Mouse (Mus musculus) urinary bladder, adult 2 months (tissue): Measurements from ENCODE around the gene Rassf7. TPM values are rescaled to one million over a fixed set of nuclear protein-coding genes. Genes with fewer than 3 reads are reported as not detected.
A peak's percentile ranks its signal among the peaks of the same experiment; 100 is the strongest.
"Not testable (repeated sequence)": the region's sequence is repeated elsewhere in the genome, so short reads cannot be mapped to it uniquely, and the experiment has no call there.

ENCODE experiments used
- DNase-seq: peaks from one replicate; pipeline ENCODE4 v3.0.0; 2022; ENCODE audit warnings: low spot score
- polyA plus RNA-seq: library from polyadenylated mRNA; depleted of rRNA; stranded (reverse); fragments of >200 nt; gene quantifications from 2 replicates; pipeline ENCODE4 v1.2.3, GENCODE M21; 2012; rRNA removed

Rassf7 gene
- polyA plus RNA-seq, 1 experiment: 157 TPM

DNA sequence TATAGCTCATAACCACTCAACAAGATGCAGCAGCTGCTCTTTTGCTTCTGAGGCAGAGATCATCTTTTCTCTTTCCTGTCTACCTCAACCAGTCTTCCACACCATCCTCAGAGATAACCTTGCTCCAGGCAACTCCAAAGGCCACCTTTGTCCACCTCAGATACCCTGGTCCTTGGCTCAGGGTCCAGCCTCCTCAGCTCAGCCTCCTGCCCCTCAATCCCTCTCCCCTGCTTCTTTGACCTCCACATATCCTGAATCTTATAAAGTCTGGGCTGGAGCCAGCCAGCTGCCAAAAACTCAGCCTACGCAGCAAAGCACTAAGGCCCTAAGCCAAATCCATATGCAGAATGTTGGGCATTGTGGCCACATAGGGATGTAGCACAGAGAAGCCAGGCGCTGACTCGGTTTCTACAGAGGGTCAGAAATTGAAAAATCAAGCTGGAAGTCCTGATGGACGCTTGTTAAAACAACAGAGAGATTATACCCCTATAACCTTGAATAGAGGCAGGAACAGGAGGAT lies 7.1 kb downstream of the Rassf7 start:
- DNase-seq: no peak

GRCm38 (mm10) chr7:141226535-141226934 lies 10.9 kb downstream of the Rassf7 start:
- DNase-seq: no peak

- no peak for DNase-seq
These were observed 12.1 kb downstream of the Rassf7 start for GRCm38 (mm10) chr7:141227796-141228195.

- DNase-seq: peak; percentile 92
These were observed 12.8 kb downstream of the Rassf7 start, which contains the start of gene Phrf1 for GRCm38 (mm10) chr7:141228279-141229067. Gene Phrf1 (plus strand): TSS chr7:141228784.

DNA sequence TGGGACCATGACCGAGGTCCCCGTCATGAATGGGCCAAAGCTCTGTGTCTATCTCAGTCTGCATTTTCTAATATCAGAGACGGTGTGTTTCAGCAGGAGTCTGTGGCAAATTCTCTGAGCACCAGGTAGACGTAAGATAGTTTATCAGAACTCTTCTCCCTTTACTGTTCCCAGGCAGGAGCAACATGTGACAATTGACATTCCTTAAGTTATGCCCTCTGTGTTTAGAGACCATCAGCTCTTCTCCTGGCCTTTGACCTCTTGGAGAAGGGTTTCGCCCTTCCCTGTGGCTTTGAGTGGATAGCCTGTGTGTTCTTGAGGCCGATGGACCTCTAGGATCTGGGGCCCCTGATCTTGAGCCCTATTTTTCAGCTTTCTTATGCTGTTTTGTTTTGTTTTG lies 14.0 kb downstream of the Rassf7 start:
- no peak for DNase-seq

DNA sequence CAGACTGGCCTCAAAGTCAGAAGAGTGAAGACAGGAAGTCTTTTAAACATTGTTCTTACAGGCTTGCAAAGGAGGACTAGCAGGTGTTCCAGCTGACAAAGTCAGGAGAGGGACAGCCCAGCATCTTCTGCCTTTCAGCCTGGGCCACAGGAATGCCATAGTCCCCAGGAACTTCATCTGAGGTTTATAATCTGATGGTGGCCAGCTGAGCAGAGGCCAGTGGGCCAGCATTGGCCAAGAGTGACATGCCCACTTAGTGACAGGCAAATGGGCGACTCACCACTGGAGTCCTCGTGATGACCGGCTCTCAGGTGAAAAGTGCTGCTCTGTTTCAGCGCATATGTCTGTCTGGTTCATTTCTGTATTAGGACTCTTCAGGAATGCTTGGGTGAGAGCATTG lies 14.9 kb downstream of the Rassf7 start:
- DNase-seq: no peak

DNA sequence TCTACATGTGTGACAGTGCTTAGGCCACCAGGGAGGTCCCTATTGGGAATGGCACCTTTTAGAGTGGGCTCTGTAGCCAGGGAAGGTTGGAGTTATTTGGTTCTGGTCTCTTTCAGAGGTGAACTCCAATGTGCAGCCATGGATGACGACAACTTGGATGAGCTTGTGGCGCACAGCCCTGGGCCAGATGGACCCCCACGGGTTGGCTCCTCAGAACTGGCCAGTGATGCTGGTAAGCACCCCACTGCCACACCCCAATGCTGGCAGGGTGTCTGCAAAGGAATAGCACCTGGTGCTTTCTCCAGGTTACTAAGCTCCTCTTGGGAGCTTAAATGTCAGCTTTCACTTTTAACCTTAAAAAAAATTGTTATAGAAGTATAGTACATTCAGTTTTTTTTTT lies 15.5 kb downstream of the Rassf7 start:
- DNase-seq: no peak

DNA sequence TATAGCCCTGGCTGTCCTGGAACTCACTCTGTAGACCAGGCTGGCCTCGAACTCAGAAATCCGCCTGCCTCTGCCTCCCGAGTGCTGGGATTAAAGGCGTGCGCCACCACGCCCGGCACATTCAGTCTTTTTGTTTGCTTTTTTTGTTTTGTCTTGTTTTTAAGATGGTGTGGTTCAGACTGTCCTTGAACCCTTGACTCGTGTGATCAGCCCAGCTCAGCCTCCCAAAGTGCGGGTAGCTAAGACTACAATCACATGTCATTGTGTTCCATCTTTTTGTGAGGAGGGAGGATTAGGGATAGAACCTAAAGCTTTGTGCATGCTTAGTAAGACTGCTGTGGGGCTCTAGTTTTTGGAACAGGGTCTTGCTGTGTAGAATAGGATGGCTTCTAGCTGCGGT lies 15.9 kb downstream of the Rassf7 start:
- DNase-seq: no peak

GRCm38 (mm10) chr7:141250486-141250885 lies 34.8 kb downstream of the Rassf7 start:
- not testable (repeated sequence) for DNase-seq

DNA sequence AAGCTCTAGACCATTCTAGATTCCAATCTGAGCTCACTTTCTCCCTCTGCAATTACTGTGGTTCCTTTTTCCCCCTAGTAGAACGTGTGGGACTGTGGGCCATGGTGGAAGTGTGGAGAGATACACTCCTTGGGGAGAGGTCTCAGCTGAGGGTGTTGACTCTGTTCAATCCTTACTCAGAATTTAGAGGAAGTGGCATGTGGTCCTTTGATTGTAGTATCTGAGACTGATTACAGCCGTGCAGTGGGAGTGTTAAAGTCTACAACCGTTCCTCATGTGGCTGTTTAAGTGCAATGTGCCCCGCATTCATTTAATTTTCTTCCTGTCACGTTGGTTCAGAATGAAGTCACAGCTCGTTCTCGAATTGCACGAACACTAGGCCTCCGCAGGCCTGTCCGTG lies 40.5 kb downstream of the Rassf7 start:
- DNase-seq: no peak

DNA sequence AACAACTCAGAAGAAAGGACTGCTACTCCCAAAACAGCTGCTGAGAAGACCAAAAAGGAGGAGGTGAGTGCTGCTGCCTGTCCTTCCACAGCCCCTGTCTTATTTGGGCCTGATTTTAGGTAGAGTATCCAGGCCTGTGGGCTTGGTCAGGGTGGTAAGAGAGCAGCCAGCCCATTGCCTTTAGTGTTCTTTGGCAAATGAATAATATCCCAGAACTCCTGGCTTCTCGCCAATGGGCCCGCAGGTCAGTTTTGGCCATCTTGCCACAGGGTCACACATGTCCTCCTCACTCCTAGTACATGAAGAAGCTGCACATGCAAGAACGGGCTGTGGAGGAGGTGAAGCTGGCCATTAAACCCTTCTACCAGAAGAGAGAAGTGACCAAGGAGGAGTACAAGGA lies 45.8 kb downstream of the Rassf7 start:
- no peak for DNase-seq

GRCm38 (mm10) chr7:141263640-141264039 lies 48.0 kb downstream of the Rassf7 start:
- no peak for DNase-seq

GRCm38 (mm10) chr7:141264041-141264700 lies 48.5 kb downstream of the Rassf7 start:
- DNase-seq: no peak

DNA sequence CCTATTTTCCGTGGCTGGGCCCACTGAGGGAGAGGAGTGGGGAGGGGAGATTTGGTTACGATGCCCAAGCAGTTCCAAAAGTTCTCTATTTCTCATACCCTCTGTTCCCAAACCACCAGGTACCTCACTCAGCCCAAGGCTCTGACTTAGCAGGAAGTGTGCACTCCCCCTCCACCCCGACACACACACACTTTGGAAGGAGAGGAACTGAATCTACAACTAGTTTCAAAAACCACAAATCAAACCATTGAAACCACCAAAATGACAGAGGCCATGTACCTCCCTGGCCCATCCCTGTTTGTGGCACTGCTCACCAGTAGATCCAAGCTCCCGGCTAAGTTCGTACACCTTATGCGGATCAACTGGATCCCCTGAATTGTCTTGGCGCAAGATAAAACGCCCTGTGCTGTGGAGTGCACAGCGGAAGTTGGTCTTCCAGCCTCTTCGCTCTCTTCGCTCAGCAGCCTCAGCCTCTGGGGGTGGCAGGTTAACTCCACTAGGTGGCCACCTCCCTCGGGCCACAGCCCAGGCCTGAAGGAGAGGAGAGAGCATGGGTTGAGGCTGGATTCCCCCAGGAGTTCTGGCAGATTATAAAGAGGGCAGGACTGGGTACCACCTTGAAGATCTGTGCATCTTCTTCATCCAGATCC lies 49.2 kb downstream of the Rassf7 start:
- no peak for DNase-seq

GRCm38 (mm10) chr7:141265411-141265738 lies 49.7 kb downstream of the Rassf7 start:
- DNase-seq: no peak

- DNase-seq: peak; percentile 51
These were observed 50.3 kb downstream of the Rassf7 start, which contains the start of gene Irf7 for GRCm38 (mm10) chr7:141265739-141266561. Gene Irf7 (minus strand): TSS chr7:141266481.

Other genes with a start within 250 kb of the Rassf7 start
- 240 and 346 TPM in 2 replicates for gene Ifitm1, start 248.6 kb upstream of the Rassf7 start, polyA plus RNA-seq
- 596 and 696 TPM in 2 replicates for gene Ifitm3, start 205.1 kb upstream of the Rassf7 start, polyA plus RNA-seq
- 7.5 and 8.8 TPM in 2 replicates for gene Ifitm6, start 197.9 kb upstream of the Rassf7 start, polyA plus RNA-seq
- not detected in 2 replicates for gene Gm17387, start 186.7 kb upstream of the Rassf7 start, polyA plus RNA-seq
- gene B4galnt4, start 154.8 kb upstream of the Rassf7 start, polyA plus RNA-seq: 0.45 and 0.55 TPM in 2 replicates
- 26.5 and 27.7 TPM in 2 replicates for gene Pkp3, start 137.6 kb upstream of the Rassf7 start, polyA plus RNA-seq
- gene Sigirr, start 115.3 kb upstream of the Rassf7 start, polyA plus RNA-seq: 13.8 and 15.0 TPM in 2 replicates
- gene Ano9, start 98.1 kb upstream of the Rassf7 start, polyA plus RNA-seq: 7.5 and 13.7 TPM in 2 replicates
- gene Ptdss2, start 93.5 kb upstream of the Rassf7 start, polyA plus RNA-seq: 25.6 and 27.7 TPM in 2 replicates
- gene Rnh1, start 43.0 kb upstream of the Rassf7 start, polyA plus RNA-seq: 126 and 135 TPM in 2 replicates
- gene Hras, start 21.9 kb upstream of the Rassf7 start, polyA plus RNA-seq: 114 and 129 TPM in 2 replicates
- gene Lrrc56, start 21.7 kb upstream of the Rassf7 start, polyA plus RNA-seq: 5.2 and 5.8 TPM in 2 replicates
- gene Lmntd2, start 1.8 kb upstream of the Rassf7 start, polyA plus RNA-seq: 8.4 and 11.6 TPM in 2 replicates
- 16.4 and 30.4 TPM in 2 replicates for gene Phrf1, start 12.9 kb downstream of the Rassf7 start, polyA plus RNA-seq
- gene Irf7, start 50.6 kb downstream of the Rassf7 start, polyA plus RNA-seq: 21.2 and 23.3 TPM in 2 replicates
- 0.07 TPM in 1 of 2 replicates, not detected in the other for gene Cdhr5, start 60.9 kb downstream of the Rassf7 start, polyA plus RNA-seq
- 0.41 and 1.3 TPM in 2 replicates for gene Sct, start 63.3 kb downstream of the Rassf7 start, polyA plus RNA-seq
- gene Drd4, start 76.1 kb downstream of the Rassf7 start, polyA plus RNA-seq: 0.06 and 0.21 TPM in 2 replicates
- 14.6 and 22.8 TPM in 2 replicates for gene Deaf1, start 111.8 kb downstream of the Rassf7 start, polyA plus RNA-seq
- gene Tmem80, start 111.9 kb downstream of the Rassf7 start, polyA plus RNA-seq: 34.1 and 42.5 TPM in 2 replicates
- 79.7 and 109 TPM in 2 replicates for gene Eps8l2, start 123.0 kb downstream of the Rassf7 start, polyA plus RNA-seq
- gene Taldo1, start 176.3 kb downstream of the Rassf7 start, polyA plus RNA-seq: 269 and 320 TPM in 2 replicates
- gene Gatd1, start 198.3 kb downstream of the Rassf7 start, polyA plus RNA-seq: 48.3 and 59.2 TPM in 2 replicates
- gene Cend1, start 213.6 kb downstream of the Rassf7 start, polyA plus RNA-seq: 1.3 and 3.4 TPM in 2 replicates
- 42.0 and 55.2 TPM in 2 replicates for gene Slc25a22, start 222.0 kb downstream of the Rassf7 start, polyA plus RNA-seq
- 4.7 and 4.8 TPM in 2 replicates for gene Pidd1, start 228.2 kb downstream of the Rassf7 start, polyA plus RNA-seq
- gene Rplp2, start 231.5 kb downstream of the Rassf7 start, polyA plus RNA-seq: 1,171 and 1,507 TPM in 2 replicates
- gene Pnpla2, start 239.3 kb downstream of the Rassf7 start, polyA plus RNA-seq: 108 and 133 TPM in 2 replicates
- gene Cracr2b, start 245.2 kb downstream of the Rassf7 start, polyA plus RNA-seq: 24.0 and 25.8 TPM in 2 replicates